Mouse (Mus musculus) E14TG2a.4 (cell line): ENCODE measurements around the gene Fam198a.
A peak's percentile ranks its signal among the peaks of the same experiment; 100 is the strongest.

Experiments
- H3K27me3 ChIP-seq: 2 replicates; pipeline ENCODE4 v1.6.1; 2014; ENCODE audit warnings: low read length, control low read depth; ENCODE audit not compliant: insufficient read depth
- H3K36me3 ChIP-seq: 2 replicates; pipeline ENCODE4 v1.6.1; 2014; ENCODE audit warnings: low read length, control low read depth; ENCODE audit not compliant: insufficient read depth
- H3K4me1 ChIP-seq: replicated peaks from 2 replicates; pipeline ENCODE4 v1.6.1; 2014; ENCODE audit warnings: low read depth, low read length, control low read depth
- H3K4me3 ChIP-seq: replicated peaks from 2 replicates; pipeline ENCODE4 v1.5.1; 2014; ENCODE audit warnings: mild to moderate bottlenecking, low read length
- H3K9me3 ChIP-seq: 2 replicates; pipeline ENCODE4 v1.6.1; 2014; ENCODE audit warnings: low read length, control low read depth
- CTCF ChIP-seq: conservative IDR thresholded peaks from 2 replicates; pipeline ENCODE4 v1.5.1; 2014; ENCODE audit warnings: low read length
- NANOG ChIP-seq: IDR thresholded peaks from 2 replicates; pipeline ENCODE4 v1.6.1; 2014; ENCODE audit warnings: borderline replicate concordance, low read length, mixed read lengths
- POU5F1 ChIP-seq: IDR thresholded peaks from 2 replicates; pipeline ENCODE4 v1.6.1; 2014; ENCODE audit warnings: low read length, borderline replicate concordance

Fam198a gene

GRCm38 (mm10) chr9:121993047-121993446 lies 42.3 kb downstream of the Fam198a start:
- Histone ChIP-seq H3K36me3 (peaks cover 38% of the 10 kb centered on the region), H3K4me1 (peaks cover 48% of the 10 kb centered on the region), H3K4me3 (no peak overlapping the region), H3K9me3 (no peaks in the 10 kb centered on the region), H3K27me3 (peaks cover 19% of the 10 kb centered on the region)
- TF ChIP-seq POU5F1 (no peak), NANOG (no peak), CTCF (no peak)

DNA sequence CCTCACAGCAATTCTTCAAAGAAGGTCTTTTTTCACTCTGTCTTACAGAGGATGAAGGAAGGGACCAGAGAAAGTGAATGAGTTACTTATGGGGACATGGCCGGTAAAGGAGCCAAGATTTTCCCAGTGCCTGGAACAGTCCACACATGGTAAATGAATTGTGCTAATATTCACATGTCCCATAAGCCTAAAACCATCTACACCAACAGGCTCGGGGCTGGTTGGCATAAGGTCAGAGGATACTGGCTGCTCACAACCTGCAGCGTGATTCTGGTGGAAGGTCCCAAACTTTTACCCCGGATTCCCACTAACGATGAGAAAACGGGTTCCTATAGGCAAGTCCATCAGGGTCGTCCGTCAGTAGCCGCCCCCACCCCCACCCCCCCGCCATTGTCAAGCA lies 44.3 kb downstream of the Fam198a start:
- TF ChIP-seq CTCF (no peak), NANOG (no peak), POU5F1 (no peak)
- Histone ChIP-seq H3K36me3 (peaks cover 38% of the 10 kb centered on the region), H3K9me3 (no peaks in the 10 kb centered on the region), H3K4me1 (peaks cover 30% of the 10 kb centered on the region), H3K27me3 (peaks cover 29% of the 10 kb centered on the region), H3K4me3 (peak overlapping the region; percentile 92)

- TF ChIP-seq NANOG: no peak
- TF ChIP-seq CTCF: no peak
- TF ChIP-seq POU5F1: no peak
- no peaks in the 10 kb centered on the region for H3K9me3 ChIP-seq
- H3K36me3 ChIP-seq: peaks cover 34% of the 10 kb centered on the region
- H3K27me3 ChIP-seq: peaks cover 32% of the 10 kb centered on the region
- H3K4me1 ChIP-seq: peaks cover 24% of the 10 kb centered on the region
- H3K4me3 ChIP-seq: peak overlapping the region; percentile 92
Observed at GRCm38 (mm10) chr9:121995508-121996131, 44.8 kb downstream of the Fam198a start.

DNA sequence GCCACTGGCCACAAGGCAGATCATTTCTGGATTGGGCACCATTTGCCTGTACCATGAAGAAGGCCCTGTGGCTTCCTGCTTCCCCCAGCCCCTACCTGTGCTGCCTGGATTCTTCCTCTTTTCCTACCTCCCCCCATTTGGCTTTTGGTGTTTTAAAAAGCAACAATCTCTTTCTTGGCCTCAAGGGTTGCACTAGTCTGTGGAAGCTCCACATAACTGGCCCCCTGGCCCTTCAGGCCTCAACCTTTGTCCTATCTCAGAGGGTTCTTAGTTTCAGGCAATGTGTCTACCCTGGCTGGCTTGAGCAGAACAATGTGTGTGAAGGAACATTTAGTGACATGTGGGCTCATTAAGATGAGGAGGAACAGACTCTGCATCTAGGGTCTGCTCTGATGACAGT lies 46.2 kb downstream of the Fam198a start, which contains the start of gene Pomgnt2:
Pomgnt2 (minus strand) TSS at position 101 of the 400 bp plus-strand sequence.
- H3K4me3 ChIP-seq: peak within 1 kb of the TSS; percentile 92
- peaks cover 12% of the 10 kb centered on the region for H3K4me1 ChIP-seq
- no peak for TF ChIP-seq NANOG
- no peak for TF ChIP-seq CTCF
- TF ChIP-seq POU5F1: no peak
- peaks cover 7% of the 10 kb centered on the region for H3K9me3 ChIP-seq
- peaks cover 28% of the 10 kb centered on the region for H3K36me3 ChIP-seq
- H3K27me3 ChIP-seq: peaks cover 32% of the 10 kb centered on the region

DNA sequence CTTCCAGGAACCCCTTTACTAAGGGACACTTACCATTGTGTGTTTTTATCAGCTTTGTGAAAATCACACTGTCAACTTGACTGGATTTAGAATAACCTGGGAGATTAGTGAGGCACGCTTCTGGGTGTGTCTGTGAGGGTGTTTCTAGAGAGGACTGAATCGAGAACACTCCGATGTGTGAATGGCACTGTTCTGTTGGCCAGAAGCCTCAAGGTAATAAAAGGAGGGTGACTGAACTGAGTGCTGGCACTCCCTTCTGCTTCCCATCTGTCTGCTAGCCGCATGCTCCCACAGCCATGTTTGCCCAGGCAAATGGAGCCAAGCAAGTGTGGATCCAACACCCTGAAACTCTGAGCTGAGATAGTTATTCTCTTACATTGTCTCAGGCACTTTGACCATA lies 47.2 kb downstream of the Fam198a start:
- Histone ChIP-seq H3K36me3 (peaks cover 19% of the 10 kb centered on the region), H3K9me3 (peaks cover 14% of the 10 kb centered on the region), H3K27me3 (peaks cover 32% of the 10 kb centered on the region), H3K4me1 (peaks cover 7% of the 10 kb centered on the region), H3K4me3 (no peak overlapping the region)
- TF ChIP-seq NANOG (no peak), POU5F1 (no peak), CTCF (no peak)

DNA sequence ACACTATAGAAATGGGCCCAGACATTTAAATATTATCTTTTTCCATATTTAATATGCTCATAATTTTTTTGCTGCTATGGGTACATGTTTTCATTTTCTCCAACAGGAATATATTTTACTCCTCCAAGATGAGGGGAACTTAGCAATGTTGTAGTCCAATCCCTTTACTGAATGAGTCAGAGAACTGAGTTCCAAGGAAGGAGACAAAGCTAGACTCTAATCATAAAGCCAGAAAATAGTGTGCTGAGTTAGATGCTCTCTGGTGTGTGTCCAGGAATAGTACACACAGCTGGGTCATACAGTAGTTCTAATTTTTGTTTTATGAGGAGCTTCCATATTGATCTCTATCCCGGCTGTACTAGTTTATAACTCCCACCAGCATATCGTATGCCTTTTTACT lies 55.4 kb downstream of the Fam198a start:
- TF ChIP-seq NANOG (no peak), CTCF (no peak), POU5F1 (no peak)
- Histone ChIP-seq H3K36me3 (no peaks in the 10 kb centered on the region), H3K9me3 (peaks cover 12% of the 10 kb centered on the region), H3K27me3 (peaks cover 10% of the 10 kb centered on the region), H3K4me3 (no peak overlapping the region), H3K4me1 (no peaks in the 10 kb centered on the region)

DNA sequence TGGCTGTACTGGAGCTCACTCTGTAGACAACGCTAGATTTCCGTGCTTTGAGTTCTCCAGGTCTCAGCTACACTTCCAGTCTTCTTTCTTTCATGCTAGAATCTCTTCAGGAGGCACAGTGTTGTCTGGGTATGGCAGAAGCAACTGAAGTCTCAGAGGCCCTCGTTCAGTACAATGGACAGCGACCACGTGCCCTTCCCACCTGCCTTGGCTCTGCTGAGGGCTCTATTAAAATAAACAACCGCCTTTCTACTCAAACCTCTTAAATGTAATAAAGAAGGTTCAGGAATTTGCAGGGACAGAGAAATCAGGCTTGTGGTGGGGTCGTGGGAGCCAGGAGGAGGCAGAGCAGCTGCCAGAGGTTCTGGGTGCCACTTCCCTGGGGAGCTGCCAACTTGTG lies 55.8 kb downstream of the Fam198a start:
- no peaks in the 10 kb centered on the region for H3K4me1 ChIP-seq
- peaks cover 8% of the 10 kb centered on the region for H3K9me3 ChIP-seq
- TF ChIP-seq POU5F1 (no peak), NANOG (no peak), CTCF (no peak)
- peaks cover 10% of the 10 kb centered on the region for H3K27me3 ChIP-seq
- H3K4me3 ChIP-seq: no peak overlapping the region
- no peaks in the 10 kb centered on the region for H3K36me3 ChIP-seq

DNA sequence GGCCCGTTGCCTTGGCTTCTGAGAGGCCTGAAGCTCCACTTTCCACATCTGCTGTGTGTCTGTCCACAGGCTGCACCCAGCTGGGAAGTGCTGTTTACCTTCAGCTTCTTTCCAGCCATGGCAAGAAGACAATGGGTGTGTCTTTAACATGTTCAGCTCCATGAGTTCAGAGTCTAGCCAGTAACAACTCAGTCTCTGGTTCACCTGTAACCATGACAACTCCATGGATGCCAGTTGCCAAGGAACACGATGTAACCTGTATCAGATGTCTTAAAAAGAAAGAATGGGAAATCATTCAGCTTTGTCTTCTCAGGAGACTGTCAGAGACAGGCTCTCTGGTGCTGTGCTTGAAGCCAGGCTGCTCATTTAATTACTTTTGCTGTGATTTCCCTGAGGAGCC lies 58.1 kb downstream of the Fam198a start:
- Histone ChIP-seq H3K9me3 (no peaks in the 10 kb centered on the region), H3K36me3 (no peaks in the 10 kb centered on the region), H3K4me1 (no peaks in the 10 kb centered on the region), H3K4me3 (no peak overlapping the region), H3K27me3 (peaks cover 10% of the 10 kb centered on the region)
- TF ChIP-seq CTCF (no peak), NANOG (no peak), POU5F1 (no peak)

DNA sequence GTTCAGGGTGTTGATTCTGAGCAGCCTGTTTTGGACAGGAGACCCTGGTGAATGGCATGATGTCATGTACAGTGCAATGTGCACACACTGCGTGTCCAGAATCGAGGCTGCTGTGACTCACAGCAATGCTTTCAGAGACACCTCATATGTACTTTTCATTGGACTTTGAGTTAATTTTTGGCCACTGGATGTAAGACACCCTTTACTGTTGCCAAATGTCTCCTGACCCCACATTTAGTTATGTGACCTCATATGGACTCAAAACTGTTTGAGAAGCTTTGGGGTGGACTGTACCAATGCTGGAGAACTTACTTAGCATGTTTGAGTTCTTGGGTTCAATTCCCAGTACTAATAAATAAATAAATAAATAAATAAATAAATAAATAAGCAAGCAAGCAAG lies 60.0 kb downstream of the Fam198a start:
- TF ChIP-seq POU5F1 (no peak), CTCF (no peak), NANOG (no peak)
- Histone ChIP-seq H3K9me3 (no peaks in the 10 kb centered on the region), H3K36me3 (no peaks in the 10 kb centered on the region), H3K4me3 (no peak overlapping the region), H3K4me1 (peaks cover 5% of the 10 kb centered on the region; the same call in 1 of the 2 replicates), H3K27me3 (peaks cover 2% of the 10 kb centered on the region; the same call in 1 of the 2 replicates)
